Mouse (Mus musculus) MN1 (cell line): Measurements from ENCODE around the gene Nfia.

Experiments used
- DNase-seq: peaks from one replicate; pipeline ENCODE4 v3.0.0-alpha.2; 2016; ENCODE audit warnings: low spot score

The Nfia gene

DNA sequence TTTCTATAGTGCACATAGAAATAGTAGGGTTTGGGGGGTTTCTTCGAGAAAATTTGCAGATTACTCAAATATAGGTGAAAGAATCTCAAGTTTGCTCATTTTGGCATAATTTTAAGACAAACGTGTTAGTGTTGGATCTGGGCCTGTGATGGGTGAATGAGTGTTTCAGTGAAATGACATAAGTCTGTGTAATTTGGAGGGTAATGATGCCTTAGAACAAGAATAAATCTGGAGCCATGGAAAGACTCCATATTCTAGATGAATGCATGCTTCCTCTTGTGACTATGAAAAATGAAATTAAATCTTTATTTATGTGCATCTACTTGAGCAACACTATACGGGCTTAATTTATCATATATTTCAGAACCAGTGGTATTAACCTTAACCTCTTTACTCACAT lies 44.2 kb downstream of the Nfia start:
- no peak for DNase-seq

DNA sequence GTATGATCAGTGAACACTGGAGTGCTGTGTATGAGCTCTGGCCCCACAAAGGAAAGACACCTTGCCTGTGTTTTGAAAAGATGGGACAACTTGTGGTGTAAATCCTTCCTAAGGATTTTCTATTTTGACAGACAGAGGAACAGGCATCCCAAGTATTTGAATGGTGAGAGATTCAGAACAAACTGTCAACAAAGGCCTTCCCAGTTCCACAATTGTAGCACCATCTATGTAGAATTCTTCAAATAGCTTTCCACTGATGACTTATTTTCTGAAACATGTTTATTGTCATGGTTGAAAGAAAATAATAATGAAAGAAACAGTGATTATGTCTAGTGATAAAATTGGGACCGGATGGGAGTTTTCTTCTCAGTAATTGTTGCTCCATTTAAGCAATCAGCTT lies 45.2 kb downstream of the Nfia start:
- DNase-seq, result no peak

DNA sequence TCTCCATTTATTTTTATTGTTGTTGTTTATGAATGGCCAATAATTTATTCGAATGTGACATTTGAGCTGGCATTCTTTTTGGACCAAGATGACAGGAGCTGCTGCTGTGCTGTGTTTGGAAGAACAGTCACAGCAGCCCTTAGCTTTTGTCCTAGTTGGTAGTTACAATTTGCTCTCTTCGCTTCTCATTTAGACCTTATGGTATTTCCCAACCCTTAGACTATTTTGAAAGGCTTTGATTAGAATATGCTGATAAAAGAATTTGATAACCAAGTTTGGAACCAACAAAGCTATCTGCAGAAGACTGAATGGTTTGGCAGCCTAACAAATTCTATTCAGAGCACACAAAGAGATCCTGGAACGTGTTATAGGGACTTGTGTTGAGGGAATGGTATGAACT lies 46.0 kb downstream of the Nfia start:
- no peak for DNase-seq

DNA sequence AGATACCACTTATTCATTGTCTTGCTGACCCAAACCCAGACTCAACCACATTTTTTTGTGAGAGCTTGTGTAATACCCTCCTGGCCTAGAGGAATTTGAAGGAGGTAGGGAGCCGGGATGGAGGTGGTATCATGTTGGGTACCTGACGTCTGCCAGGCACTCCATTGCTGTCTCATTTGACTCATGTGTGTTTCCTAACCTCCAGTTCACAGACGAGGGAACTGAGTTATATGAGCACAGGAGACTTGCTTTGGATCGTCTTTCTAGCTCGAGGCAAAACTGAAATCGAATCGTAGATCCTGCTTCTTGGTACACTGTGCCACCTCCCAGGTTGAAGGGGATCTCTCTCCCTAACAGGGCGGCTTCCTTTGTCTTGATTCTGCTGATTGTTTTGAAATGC lies 46.6 kb downstream of the Nfia start:
- no peak for DNase-seq

DNA sequence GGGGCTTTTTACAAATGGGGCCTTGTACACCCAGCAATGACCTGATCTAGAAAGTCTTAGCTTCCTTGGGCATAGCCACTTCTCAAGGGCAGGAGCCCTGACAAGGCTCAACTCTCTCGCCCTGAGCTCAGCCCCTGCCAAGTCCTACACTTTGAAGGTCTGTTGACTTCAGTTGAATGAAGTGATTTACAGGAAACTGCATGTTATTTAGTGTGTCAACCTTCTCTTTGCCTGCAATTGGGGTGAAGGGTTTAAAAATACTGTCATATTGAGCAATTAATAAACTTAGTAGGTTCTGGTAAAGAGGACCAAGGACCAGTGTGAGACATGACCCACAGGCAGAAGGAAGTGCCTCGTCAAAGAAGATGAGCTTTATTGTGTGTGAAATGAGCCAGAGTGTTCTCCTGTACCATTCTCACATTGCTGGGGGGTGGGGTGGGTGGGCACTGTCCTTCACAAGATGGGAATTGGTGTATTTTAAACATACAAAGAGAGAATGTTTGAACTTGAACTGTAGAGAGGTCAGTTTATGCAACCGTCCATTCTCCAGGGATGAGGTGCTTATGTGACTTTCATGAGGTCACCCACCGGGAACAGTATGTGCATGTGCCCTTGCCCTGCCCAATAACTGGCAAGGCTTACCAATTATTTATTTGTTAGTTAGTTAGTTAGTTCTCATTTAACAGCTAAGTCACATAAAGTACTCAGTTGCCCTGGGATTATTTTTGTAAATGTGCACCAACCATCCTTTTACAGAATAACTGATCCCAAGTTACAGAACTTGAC lies 48.1 kb downstream of the Nfia start:
- no peak for DNase-seq

DNA sequence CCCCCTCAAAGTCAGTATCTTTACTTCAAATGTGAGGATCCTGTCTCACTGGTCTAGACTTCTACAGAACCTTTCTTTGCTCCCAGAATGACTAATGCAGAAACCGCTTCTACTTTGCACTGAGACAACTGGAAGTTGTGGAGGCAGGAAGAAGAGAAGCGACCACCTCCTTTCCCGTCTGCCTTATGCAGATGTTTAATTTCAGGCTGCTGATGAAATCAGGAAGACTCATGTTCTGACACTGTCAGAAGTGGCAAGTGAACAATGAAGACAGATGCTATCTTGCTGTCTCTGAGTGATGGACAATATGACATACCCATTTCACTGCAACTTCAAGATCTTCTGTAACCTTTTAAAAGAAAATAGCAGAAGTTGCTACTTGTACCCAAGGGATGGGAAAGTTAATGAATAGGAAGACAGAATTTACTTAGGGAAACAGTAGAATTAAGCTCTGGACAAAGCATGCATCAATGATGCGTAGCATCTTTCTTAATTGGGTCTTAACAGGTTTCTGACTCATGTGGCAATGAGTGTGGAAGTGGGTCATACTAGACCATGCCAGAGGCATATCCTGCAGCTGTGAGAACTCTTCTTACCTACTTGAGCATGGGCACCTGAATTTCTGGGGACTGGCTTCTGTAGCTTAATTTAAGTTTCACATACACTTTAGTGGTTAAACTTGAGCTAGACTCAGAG lies 49.2 kb downstream of the Nfia start:
- DNase-seq, result no peak

DNA sequence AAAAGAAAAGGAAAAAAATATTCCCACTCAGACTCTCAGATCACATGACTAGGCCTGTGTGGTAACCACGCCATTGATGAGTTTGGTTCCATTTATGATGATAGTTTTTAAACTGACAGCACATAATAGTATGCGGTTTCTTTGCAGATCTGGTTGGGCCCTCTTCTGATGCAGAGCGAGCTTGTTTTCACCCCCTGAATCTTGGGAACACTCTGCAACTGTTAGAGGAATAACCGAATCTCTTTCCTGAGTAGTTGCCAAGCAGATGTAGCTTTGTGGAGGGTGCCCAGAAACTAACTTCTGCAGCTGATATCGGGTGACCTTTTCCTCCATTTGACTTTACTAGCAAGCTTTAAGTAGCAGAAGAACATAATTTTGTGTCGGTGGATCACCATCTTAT lies 51.0 kb downstream of the Nfia start:
- DNase-seq, result no peak

DNA sequence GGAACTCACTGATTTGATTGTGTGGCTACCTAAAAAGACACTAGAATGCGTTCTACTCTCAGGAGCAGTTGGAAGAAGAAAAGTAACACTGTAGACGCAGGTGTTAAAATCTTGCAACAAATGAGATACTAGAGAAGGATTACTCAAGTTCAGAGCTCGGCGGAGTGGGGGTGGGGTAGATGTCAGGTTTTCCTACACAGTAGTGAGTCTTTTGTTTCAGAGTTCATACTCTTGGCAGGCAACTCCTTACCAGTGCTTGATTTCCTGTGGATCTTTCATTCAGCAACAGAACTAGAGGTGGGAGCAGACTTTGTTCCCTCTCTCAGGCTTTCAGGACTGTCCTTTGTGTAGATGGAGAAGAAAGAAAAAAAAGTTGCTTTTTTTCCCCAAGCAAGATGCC lies 51.9 kb downstream of the Nfia start:
- no peak for DNase-seq

DNA sequence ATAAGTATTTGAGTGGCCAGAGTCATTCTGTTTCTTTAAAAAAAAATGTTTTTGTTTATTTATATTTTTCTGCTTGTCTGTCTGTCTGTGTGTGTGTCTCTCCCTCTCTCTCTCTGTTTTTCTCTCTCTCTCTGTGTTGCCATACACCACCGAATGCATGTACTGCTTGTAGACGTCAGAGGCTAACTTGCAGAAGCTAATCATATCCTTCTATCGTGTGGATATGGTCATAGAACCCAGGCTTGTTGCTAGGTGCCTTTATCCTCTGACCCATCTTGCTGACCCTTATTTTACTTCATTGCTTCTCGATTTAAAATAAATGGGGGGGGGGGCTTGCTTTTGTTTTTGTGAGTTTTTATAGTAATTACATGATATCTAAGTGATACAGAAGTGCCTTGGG lies 52.9 kb downstream of the Nfia start:
- DNase-seq, result no peak

DNA sequence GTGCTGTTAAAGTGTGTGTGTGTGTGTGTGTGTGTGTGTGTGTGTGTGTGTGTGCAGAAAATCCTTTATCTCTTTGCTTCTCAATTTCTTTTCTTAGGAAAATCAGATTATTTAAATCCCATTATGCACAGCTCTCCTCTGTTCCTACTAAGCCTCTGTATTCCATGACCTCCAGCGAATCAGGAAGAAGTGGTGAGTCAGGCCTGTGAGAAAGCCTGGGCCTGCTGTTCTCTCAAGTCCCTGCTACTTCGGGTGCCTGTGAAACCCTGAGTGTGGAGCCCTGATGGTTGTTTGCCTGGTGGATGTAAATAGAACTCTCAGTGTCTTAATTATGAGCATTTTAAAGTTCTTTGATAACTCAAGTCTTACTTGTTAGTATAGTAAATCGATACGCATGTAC lies 53.3 kb downstream of the Nfia start:
- DNase-seq, result peak; percentile 23

DNA sequence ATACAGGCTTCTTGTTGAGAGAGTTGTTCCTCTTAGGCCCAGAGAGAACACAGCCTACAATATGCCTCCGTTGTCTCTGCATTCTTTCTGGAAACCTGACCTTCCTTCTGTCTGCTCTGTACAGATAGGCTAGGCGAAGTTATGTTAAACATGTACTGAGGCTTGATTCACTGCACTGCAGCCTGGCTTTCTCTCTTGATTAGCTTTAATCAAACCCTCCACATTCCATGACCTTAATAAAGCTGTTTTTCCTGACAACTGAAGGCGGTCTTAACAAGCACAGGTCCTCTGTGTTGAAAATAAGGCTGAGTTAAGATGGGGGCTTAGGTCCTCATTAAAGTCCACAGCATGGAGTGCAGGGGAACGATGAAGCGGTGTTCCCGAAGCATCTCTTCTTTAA lies 54.6 kb downstream of the Nfia start:
- DNase-seq, result no peak

DNA sequence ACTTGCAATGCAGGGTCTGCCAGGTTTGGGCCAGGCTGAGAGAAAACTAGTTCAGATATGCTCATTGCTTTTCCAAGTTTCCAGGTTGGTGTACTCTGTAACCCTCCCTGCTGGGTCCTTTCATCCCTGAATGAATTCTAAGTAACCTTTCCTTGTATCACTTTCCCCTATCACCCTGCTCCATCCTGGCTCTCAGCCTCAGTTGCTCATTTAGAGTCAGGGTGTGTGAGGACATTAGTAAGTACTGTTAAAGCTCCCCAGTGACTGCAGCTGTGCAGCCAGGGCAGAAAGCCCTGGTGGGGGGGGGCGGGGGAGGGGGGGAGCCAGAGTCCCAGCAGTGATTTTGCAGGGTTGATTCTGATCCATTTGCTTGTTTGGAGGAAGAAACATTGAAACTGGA lies 56.0 kb downstream of the Nfia start:
- no peak for DNase-seq

DNA sequence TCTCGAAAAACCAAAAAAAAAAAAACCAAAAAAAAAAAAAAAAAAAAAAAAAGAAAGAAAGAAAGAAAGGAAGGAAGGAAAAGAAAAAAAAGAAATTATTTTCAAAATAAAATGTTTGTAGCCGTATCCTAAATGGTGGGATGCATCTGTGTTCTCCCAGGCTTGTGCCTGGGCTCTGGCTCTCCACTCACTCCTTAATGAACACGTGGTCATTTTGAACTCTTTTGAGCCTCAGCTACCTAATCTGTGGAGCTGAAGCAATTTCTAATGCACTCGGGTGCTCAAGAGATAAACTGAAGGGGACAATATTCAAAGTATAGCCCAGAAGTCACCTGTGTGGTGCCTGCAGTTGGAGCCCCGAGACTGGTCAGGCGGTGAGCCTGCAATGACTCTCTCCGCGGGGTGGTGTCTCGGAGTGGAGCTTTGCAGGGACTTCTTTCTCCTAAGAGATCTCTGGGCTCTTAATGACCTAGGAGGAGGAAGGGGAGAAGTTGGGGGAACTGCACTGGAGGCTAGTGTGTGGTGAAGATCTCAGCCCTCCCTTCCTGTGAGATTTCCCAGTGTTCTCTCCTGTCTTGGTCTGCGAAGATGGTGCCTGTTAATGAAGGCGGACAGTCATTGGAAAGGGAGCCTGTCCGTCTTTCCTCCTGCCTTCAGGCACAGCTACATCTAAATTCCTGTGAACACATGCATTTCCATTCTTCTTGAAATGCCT lies 57.0 kb downstream of the Nfia start:
- no peak for DNase-seq

DNA sequence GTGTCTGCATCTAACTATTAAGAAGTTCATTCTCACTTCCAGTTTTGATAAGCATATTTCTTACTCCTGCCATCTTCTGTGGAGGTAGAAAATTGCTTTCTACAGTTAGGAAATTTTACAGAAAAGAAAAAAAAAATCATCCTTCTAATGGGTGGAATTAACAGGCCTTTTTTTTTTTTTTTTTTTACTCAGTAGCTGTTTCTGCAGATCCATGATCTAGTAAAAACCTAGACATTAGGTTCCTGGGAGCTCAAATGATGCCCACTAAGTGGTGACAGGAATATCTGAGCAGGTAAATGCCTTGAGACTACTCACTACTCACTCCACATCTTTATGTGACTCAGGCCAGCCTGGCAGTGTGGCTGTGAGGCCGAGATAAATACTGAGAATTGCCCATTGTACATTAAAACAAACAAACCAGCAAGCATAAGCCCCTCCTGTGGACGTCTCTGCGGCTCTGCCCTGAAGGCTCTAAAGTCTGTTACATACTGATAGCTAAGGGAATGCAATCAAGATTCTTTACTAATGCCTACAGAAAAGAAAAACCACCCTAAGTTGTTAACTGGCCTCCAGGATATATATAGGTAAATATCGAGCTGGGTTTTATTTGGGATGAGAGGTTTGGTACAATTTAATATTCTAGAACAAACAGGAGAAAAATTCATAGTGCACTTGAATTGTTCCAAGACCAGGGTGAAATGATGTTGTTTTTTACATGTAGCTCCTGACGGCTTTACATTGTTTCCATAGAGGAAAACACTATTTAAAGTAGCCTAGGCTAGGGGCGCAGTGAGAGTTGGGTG lies 57.7 kb downstream of the Nfia start:
- no peak for DNase-seq

DNA sequence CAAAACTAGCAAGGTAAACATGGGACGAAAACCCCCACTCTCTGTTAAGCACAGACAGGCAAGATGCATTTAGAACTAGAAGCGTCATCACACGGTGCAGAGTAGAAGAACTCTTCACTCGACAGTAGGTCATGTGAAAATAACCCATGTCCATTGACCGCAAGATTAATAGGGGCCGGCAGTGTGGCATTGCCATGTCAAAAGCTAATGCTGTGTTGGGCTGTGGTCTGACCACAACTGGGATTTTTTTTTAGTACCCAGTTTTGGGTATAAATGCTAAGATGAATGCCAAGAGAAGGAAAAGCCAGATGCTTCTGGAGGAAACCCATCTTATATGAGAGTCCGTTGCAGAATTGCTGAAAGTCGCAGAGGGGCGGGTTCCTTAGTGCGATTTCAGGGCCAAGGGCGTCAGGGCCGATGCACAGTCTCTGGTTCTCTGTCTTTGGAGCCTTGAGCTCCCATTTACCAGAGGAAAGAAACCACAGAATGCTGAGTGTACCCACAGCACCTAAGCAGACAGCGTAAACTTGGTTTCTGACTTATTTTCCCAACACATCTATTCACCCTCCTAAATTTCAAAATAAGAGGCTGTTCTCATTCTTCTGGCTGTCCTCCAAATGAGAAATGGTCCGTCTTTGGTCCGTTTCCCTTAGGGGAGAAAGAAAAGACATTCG lies 58.5 kb downstream of the Nfia start:
- no peak for DNase-seq

DNA sequence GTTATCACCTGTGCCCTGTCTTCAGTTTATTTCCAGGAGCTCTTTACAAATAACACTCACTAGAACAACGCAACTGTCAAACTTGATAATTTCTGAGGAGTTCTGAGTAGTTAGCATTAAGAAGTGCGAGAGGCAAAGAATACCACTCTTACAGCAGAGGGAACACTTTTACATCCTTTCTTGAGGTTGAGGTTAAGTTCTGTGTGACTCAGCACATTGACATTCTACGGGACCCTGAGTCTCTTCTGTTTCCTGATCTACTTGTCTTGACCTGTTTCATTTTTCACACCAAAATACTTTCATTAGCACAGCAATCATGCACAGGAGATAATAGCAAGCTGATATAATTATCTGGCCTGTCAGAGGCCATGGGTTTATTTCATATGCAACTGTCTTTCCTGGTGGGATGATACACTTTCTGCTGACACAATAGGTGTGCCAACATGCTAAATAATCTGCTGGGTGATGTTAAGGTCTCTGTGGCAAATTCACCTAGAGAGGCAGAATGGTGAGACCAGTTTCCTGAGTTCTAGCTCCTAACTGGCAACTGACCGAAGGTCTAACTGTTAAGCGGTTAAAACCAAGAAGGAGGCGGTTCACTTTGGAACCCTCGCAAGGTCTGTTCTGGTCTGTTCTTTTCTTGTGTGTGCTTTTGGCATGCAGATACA lies 59.2 kb downstream of the Nfia start:
- DNase-seq, result no peak

DNA sequence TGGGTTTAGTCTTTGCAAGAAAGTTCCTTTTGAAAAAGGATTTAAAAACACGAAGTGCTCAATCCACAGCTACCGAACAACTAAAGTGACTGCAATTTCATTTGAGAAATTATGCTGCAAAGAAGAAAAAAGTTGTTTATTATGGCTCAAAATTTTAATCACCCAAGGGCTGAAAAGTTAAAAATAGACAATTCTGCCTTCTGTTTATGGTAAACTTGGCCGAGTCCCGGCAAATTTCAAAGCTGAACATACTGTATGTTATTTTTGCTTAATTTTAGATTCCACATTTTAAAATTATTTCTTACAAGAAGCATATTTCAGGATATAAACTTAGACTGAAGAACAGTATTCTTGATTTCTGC lies 59.7 kb downstream of the Nfia start:
- DNase-seq, result no peak

DNA sequence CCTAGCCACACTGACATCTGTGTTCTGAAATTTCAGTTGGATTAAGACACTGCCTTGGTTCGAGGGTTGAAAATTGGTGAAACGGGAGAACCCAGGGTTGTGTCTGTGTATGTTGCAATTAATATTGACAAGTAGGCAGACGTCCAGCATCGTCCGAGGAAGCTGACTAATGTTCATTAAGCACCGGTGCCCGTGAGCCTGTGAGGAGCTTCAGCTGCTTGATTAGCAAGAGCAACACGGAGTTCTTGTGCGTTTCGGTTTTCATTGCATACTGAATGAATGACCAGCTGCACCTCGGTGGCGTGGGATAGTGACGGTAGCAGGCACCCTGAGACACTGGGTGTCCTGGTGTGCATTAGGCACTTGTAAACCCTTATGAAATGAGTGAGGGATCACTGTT lies 64.3 kb downstream of the Nfia start:
- peak; percentile 22 for DNase-seq

DNA sequence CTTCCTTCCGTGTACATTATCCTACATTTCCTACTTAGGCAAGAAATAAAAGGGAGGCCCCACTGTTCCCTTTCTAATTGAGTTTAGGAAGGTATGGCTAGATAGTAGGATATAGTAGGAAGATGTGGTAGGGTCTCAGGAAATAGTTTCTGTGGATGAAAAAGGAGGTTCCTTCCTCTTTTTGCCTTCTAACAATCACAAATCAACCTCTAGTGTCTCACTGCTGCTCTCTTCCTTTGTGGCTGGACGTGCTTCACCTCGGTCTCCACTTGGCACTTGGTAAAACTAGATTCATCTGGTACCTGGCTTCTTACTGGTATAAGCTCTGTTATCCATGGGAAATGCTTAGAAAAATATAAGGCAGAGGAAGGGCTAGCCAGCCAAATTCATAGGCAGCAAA lies 65.2 kb downstream of the Nfia start:
- DNase-seq, result no peak

DNA sequence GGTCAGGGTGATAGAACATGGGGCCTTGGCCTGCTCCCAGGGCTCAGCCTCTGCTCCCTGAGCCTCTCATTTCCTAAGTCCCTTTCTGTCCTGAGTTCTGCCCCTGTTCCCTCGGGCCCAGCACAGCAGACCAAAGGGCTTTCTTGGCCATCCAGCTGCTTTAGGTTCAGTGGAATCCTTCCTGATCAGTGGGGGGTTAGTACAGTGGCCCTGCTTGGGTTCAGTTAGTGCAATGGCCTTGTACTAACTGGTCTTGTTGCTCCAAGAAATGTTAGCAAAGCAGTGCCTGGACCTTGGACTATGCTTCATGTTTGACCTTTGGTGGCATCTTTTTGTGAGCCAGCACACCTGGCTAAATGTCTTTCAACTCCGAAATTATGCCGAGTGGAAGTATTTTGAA lies 66.1 kb downstream of the Nfia start:
- DNase-seq, result no peak

DNA sequence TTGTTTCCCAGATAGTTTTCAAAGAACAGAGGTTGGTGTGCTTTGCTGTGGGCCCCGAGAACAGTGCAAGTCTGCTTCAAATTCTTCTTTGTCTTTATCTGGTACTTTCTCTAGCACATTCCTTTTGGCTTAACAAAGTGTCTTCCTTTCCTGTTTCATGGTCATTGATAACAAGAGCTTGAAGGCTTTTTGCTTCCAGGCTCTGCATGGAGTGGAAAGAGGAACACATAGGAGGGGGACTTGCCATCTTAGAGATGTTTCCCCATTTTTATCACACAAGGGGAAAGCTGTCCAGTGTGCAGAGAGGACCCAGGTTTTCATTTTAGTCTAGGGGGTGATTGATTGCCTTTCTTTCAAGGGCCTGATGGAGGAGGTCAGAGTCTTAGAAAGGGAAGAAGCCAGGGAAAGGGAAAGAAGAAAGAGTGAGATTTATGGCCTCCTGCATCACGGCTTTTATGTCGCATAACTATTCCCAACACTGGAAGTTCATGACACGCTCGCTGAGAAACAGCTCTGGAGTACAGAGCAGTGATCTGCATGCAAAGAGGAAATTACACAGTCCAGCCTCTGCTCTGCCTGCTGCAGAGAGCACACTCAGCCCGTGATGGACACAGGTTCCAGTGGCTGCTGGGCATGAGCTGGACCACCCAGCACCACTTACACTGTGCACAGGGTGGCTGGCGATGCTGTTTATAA lies 67.0 kb downstream of the Nfia start:
- no peak for DNase-seq
